ENCODE assay signal across 9 mouse cellular contexts in genomic region chr2:29309966-29310365, GRCm38 (mm10). TPM values are rescaled to one million over a fixed set of nuclear protein-coding genes. Genes with fewer than 3 reads are reported as not detected.
DNase-seq lines count a peak whose midpoint lies in the region; ATAC-seq and TF ChIP-seq lines count a peak whose summit lies in the region.
"Had no signal": no experiment of that assay in that cellular context is flagged by ENCODE, and none has a peak within 500 bp of the region (broad histone marks: within the 10 kb centered on the region; RNA-seq: fewer than 3 reads in every experiment).

No protein-coding gene starts in this region.

- no peak for TF ChIP-seq CTCF in lung, postnatal 0 days (IDR thresholded peaks at IDR 0.05)

- no peak overlapping the region for H3K27ac ChIP-seq in lung, postnatal 0 days (ENCODE audit: low read length)

- no peak for ATAC-seq in lung, postnatal 0 days
- no peak for ATAC-seq in megakaryocyte, adult 5-6 weeks (ENCODE audit: poor library complexity, severe bottlenecking)

- no peaks in the 10 kb centered on the region for H3K36me3 ChIP-seq in lung, postnatal 0 days (ENCODE audit: insufficient read depth, low read length)
- H3K36me3 ChIP-seq in myocyte (ENCODE audit: control insufficient read depth, insufficient read depth): no peaks in the 10 kb centered on the region

- H3K9ac ChIP-seq in lung, postnatal 0 days (replicated peaks; ENCODE audit: low read depth): no peak overlapping the region

- no peaks in the 10 kb centered on the region for H3K79me2 ChIP-seq in myocyte (ENCODE audit: control insufficient read depth, insufficient read depth)

- DNase-seq in lung, postnatal 0 days (ENCODE audit: low spot score): peak; percentile 33
- DNase-seq in lung, postnatal 36 days: no peak
- peak; percentile 70 for DNase-seq in R1 (ENCODE audit: low read depth, low spot score)
- peak; percentile 14 for DNase-seq in c-Kit-positive CD71-negative TER-119-negative erythroid progenitor cells, embryonic 14.5 days (ENCODE audit: low read depth)
- no peak for DNase-seq in frontal cortex, postnatal 36 days (ENCODE audit: low spot score in 2 of 2)
- DNase-seq in cerebellum, postnatal 10 days: no peak
- DNase-seq: cerebellum, adult 18-20 months had no signal

- no peak for TF ChIP-seq POLR2A in myocyte (IDR thresholded peaks at IDR 0.05; ENCODE audit: insufficient read length, low read depth)

- TF ChIP-seq EP300 in lung, postnatal 0 days (IDR thresholded peaks at IDR 0.05): no peak

- H3K4me3 ChIP-seq in lung, postnatal 0 days (ENCODE audit: low read depth, low read length): no peak overlapping the region
- H3K4me3 ChIP-seq in myocyte: no peak overlapping the region

- H3K27me3 ChIP-seq in lung, postnatal 0 days (replicated peaks; ENCODE audit: insufficient read depth, low read length): no peaks in the 10 kb centered on the region
- H3K27me3 ChIP-seq in myocyte (ENCODE audit: control insufficient read depth, insufficient read depth, insufficient read length): peaks cover 6% of the 10 kb centered on the region

- H3K9me3 ChIP-seq in lung, postnatal 0 days (ENCODE audit: low read length): no peaks in the 10 kb centered on the region

- 41% methylated on average over 7 of the region's 7 CpGs for WGBS in lung, postnatal 0 days

- no peak overlapping the region for H3K4me2 ChIP-seq in lung, postnatal 0 days (replicated peaks; ENCODE audit: low read depth, low read length)
- no peak overlapping the region for H3K4me2 ChIP-seq in myocyte (ENCODE audit: low read depth)

- no peaks in the 10 kb centered on the region for H3K4me1 ChIP-seq in lung, postnatal 0 days (ENCODE audit: insufficient read depth, low read depth, low read length)

- no peak overlapping the region for H3ac ChIP-seq in myocyte (ENCODE audit: control insufficient read depth, insufficient read length)

TF ChIP-seq in myocyte, 11 proteins besides CTCF, POLR2A, EP300 and RAD21:
- TF ChIP-seq TCF3 (IDR thresholded peaks at IDR 0.05; ENCODE audit: insufficient read length, low read depth): no peak
- peak; percentile 97 for TF ChIP-seq REST (IDR thresholded peaks at IDR 0.05; ENCODE audit: insufficient read depth, insufficient read length)
- TF ChIP-seq E2F4 (IDR thresholded peaks at IDR 0.05; ENCODE audit: insufficient read depth): no peak
TF ChIP-seq in myocyte: peak in this region for 1.

RNA-seq across cellular contexts. Expression of gene Med27, which starts 36.7 kb away (rescaled TPM):
- polyA plus RNA-seq in lung, postnatal 0 days (2015; fragmentation: Nextera tagmentation; extraction: Ambion mirVana): 33.2 and 37.1 TPM in 2 replicates
- polyA plus RNA-seq in myocyte (2012; fragmentation: generic; extraction: Trizol): 44.0 TPM
- total RNA-seq in megakaryocyte, adult 5-6 weeks (2015): 34.2 and 38.0 TPM in 2 replicates
- total RNA-seq in megakaryocyte, adult 5-6 weeks (2017): 13.6 and 17.8 TPM in 2 replicates

RNA-seq across cellular contexts. Expression of gene Ntng2, which starts 57.2 kb away (rescaled TPM):
- polyA plus RNA-seq in lung, postnatal 0 days (2015; fragmentation: Nextera tagmentation; extraction: Ambion mirVana): 1.2 and 1.4 TPM in 2 replicates
- polyA plus RNA-seq in myocyte (2012; fragmentation: generic; extraction: Trizol): 1.5 TPM
- total RNA-seq in megakaryocyte, adult 5-6 weeks (2015): 22.2 and 24.6 TPM in 2 replicates
- 8.4 and 22.8 TPM in 2 replicates for total RNA-seq in megakaryocyte, adult 5-6 weeks (2017)

Comparison
In these comparisons a context has a peak if more than half of its experiments do, and no peak if none do; other contexts are left out.
1. DNase-seq: peak in lung, postnatal 0 days (single experiment), R1 (single experiment) and c-Kit-positive CD71-negative TER-119-negative erythroid progenitor cells, embryonic 14.5 days (single experiment); none in lung, postnatal 36 days (single experiment), frontal cortex, postnatal 36 days (0 of 2) and cerebellum, postnatal 10 days (0 of 2).